Mouse (Mus musculus) CH12.LX (cell line): ENCODE results near the gene Hdac9. TPM values are rescaled to one million over a fixed set of nuclear protein-coding genes. Genes with fewer than 3 reads are reported as not detected.

Experiments
- DNase-seq: peaks from one replicate; pipeline ENCODE4 v3.0.0-alpha.2; 2013; ENCODE audit errors: extremely low read depth
- H3K27ac ChIP-seq: 2 replicates; pipeline ENCODE4 v1.5.1; 2012; ENCODE audit warnings: low read depth, mild to moderate bottlenecking, control low read depth, moderate library complexity; ENCODE audit not compliant: insufficient read depth
- H3K27me3 ChIP-seq: replicated peaks from 2 replicates; pipeline ENCODE3; 2012; ENCODE audit warnings: inconsistent platforms
- H3K36me3 ChIP-seq, 2 experiments: replicated peaks in 1 of 2; 2 replicates each; pipeline versions ENCODE3 to v1.6.1; 2012; ENCODE audit warnings: inconsistent platforms in 1 of 2, low read length in 1 of 2, mild to moderate bottlenecking in 1 of 2, mixed read lengths in 1 of 2, moderate library complexity in 1 of 2; ENCODE audit not compliant: control insufficient read depth in 1 of 2, insufficient read depth in 1 of 2
- H3K4me1 ChIP-seq, 2 experiments: 2 replicates each; pipeline ENCODE4 v1.6.1; 2012; ENCODE audit warnings: inconsistent platforms in 1 of 2, moderate library complexity in 1 of 2; ENCODE audit not compliant: insufficient read depth in 2 of 2, control insufficient read depth in 1 of 2
- H3K4me2 ChIP-seq: 2 replicates; pipeline ENCODE4 v1.6.1; 2012; ENCODE audit warnings: low read depth, mild to moderate bottlenecking, control low read depth; ENCODE audit not compliant: poor library complexity, insufficient read depth, severe bottlenecking
- H3K4me3 ChIP-seq, 3 experiments: fragments of 150-350 bp in 1 of 3; sonication (generic) in 1 of 3; replicated peaks in 1 of 3; 2 replicates each; pipeline versions ENCODE3 to v1.5.1; 2011 to 2012; ENCODE audit warnings: low read depth in 2 of 3, low read length in 2 of 3, mild to moderate bottlenecking in 2 of 3, moderate library complexity in 2 of 3, control low read depth in 1 of 3, improper control_type of control experiment in 1 of 3, inconsistent platforms in 1 of 3, mixed read lengths in 1 of 3; ENCODE audit not compliant: poor library complexity in 1 of 3
- H3K79me2 ChIP-seq: replicated peaks from 2 replicates; pipeline ENCODE4 v1.6.1; 2012; ENCODE audit warnings: mild to moderate bottlenecking, moderate library complexity; ENCODE audit not compliant: control insufficient read depth, poor library complexity, insufficient read depth, severe bottlenecking; ENCODE audit errors: extremely low read depth
- H3K9ac ChIP-seq: 2 replicates; pipeline ENCODE4 v1.6.1; 2012; ENCODE audit warnings: low read depth, mild to moderate bottlenecking, control low read depth, moderate library complexity; ENCODE audit not compliant: insufficient read depth
- H3K9me3 ChIP-seq: replicated peaks from 2 replicates; pipeline ENCODE3; 2012; ENCODE audit warnings: low read length, inconsistent platforms, mixed read lengths
- BHLHE40 ChIP-seq: IDR thresholded peaks from 2 replicates; pipeline ENCODE4 v1.6.1; 2011; ENCODE audit warnings: mild to moderate bottlenecking, low read depth, low read length, improper control_type of control experiment
- CHD1 ChIP-seq: IDR thresholded peaks from 2 replicates; pipeline ENCODE4 v1.6.1; 2012; ENCODE audit warnings: low read depth, low read length, improper control_type of control experiment, inconsistent platforms
- CHD2 ChIP-seq: IDR thresholded peaks from 2 replicates; pipeline ENCODE4 v1.6.1; 2011; ENCODE audit warnings: low read length, improper control_type of control experiment
- CTCF ChIP-seq, 2 experiments: IDR thresholded peaks in 1 of 2; conservative IDR thresholded peaks in 1 of 2; 2 replicates each; pipeline ENCODE4 v1.5.1; 2011 to 2012; ENCODE audit warnings: low read depth in 2 of 2, low read length in 2 of 2, improper control_type of control experiment in 1 of 2, inconsistent platforms in 1 of 2, mild to moderate bottlenecking in 1 of 2, moderate library complexity in 1 of 2
- E2F4 ChIP-seq: IDR thresholded peaks from 2 replicates; pipeline ENCODE4 v1.6.1; 2011; ENCODE audit warnings: low read depth, low read length, improper control_type of control experiment; ENCODE audit not compliant: insufficient replicate concordance
- ELF1 ChIP-seq: IDR thresholded peaks from 2 replicates; pipeline ENCODE4 v1.6.1; 2014; ENCODE audit warnings: low read depth, mild to moderate bottlenecking, inconsistent platforms, low read length, improper control_type of control experiment
- GABPA ChIP-seq: IDR thresholded peaks from 2 replicates; pipeline ENCODE4 v1.6.1; 2012; ENCODE audit warnings: low read depth, low read length, improper control_type of control experiment, inconsistent platforms; ENCODE audit not compliant: insufficient replicate concordance
- IRF4 ChIP-seq: IDR thresholded peaks from 2 replicates; pipeline ENCODE4 v1.6.1; 2014; ENCODE audit warnings: low read depth, mild to moderate bottlenecking, inconsistent platforms, low read length, improper control_type of control experiment
- KAT2A ChIP-seq: IDR thresholded peaks from 2 replicates; pipeline ENCODE4 v1.6.1; 2012; ENCODE audit warnings: low read length, improper control_type of control experiment, inconsistent platforms; ENCODE audit not compliant: insufficient replicate concordance
- MAZ ChIP-seq: IDR thresholded peaks from 2 replicates; pipeline ENCODE4 v1.6.1; 2012; ENCODE audit warnings: low read depth, mild to moderate bottlenecking, inconsistent platforms, low read length, improper control_type of control experiment, moderate library complexity
- MEF2A ChIP-seq: IDR thresholded peaks from 2 replicates; pipeline ENCODE4 v1.6.1; 2014; ENCODE audit warnings: low read depth, mild to moderate bottlenecking, inconsistent platforms, low read length, improper control_type of control experiment, borderline replicate concordance
- MXI1 ChIP-seq: IDR thresholded peaks from 2 replicates; pipeline ENCODE4 v1.6.1; 2011; ENCODE audit warnings: mild to moderate bottlenecking, low read depth, low read length, improper control_type of control experiment
- NELFE ChIP-seq: IDR thresholded peaks from 2 replicates; pipeline ENCODE4 v1.6.1; 2011; ENCODE audit warnings: low read depth, low read length, improper control_type of control experiment
- NRF1 ChIP-seq: IDR thresholded peaks from 2 replicates; pipeline ENCODE4 v1.6.1; 2014; ENCODE audit warnings: low read depth, mild to moderate bottlenecking, inconsistent platforms, low read length, improper control_type of control experiment, moderate library complexity
- PAX5 ChIP-seq: IDR thresholded peaks from 2 replicates; pipeline ENCODE4 v1.6.1; 2012; ENCODE audit warnings: low read length, inconsistent platforms, mixed read lengths
- POLR2A ChIP-seq: IDR thresholded peaks from 2 replicates; pipeline ENCODE4 v1.6.1; 2011; ENCODE audit warnings: low read depth, mild to moderate bottlenecking, improper control_type of control experiment, low read length
- RAD21 ChIP-seq: IDR thresholded peaks from 2 replicates; pipeline ENCODE4 v1.6.1; 2011; ENCODE audit warnings: low read depth, mild to moderate bottlenecking, low read length, improper control_type of control experiment, moderate library complexity
- RCOR1 ChIP-seq: conservative IDR thresholded peaks from 2 replicates; pipeline ENCODE4 v1.6.1; 2012; ENCODE audit warnings: low read depth, mild to moderate bottlenecking, inconsistent platforms, low read length, improper control_type of control experiment
- TCF12 ChIP-seq: IDR thresholded peaks from 2 replicates; pipeline ENCODE4 v1.6.1; 2014; ENCODE audit warnings: low read depth, mild to moderate bottlenecking, inconsistent platforms, low read length, improper control_type of control experiment
- UBTF ChIP-seq: IDR thresholded peaks from 2 replicates; pipeline ENCODE4 v1.6.1; 2012; ENCODE audit warnings: low read depth, mild to moderate bottlenecking, inconsistent platforms, low read length, improper control_type of control experiment, moderate library complexity
- USF1 ChIP-seq: IDR thresholded peaks from 2 replicates; pipeline ENCODE4 v1.6.1; 2014; ENCODE audit warnings: low read depth, mild to moderate bottlenecking, inconsistent platforms, low read length, improper control_type of control experiment
- USF2 ChIP-seq: conservative IDR thresholded peaks from 2 replicates; pipeline ENCODE4 v1.6.1; 2011; ENCODE audit warnings: low read depth, low read length, improper control_type of control experiment
- ZC3H11A ChIP-seq: IDR thresholded peaks from 2 replicates; pipeline ENCODE4 v1.6.1; 2012; ENCODE audit warnings: low read depth, mild to moderate bottlenecking, inconsistent platforms, low read length, improper control_type of control experiment
- ZKSCAN1 ChIP-seq: IDR thresholded peaks from 2 replicates; pipeline ENCODE4 v1.6.1; 2012; ENCODE audit warnings: low read depth, inconsistent platforms, low read length, improper control_type of control experiment, borderline replicate concordance
- dilution Hi-C: fragments of 300-500 bp; cut with MboI; formaldehyde crosslinking; loops from 2 replicates; pipeline ENCODE4 v1.14.3; 2020; ENCODE audit warnings: low sequenced_read_pairs; ENCODE audit not compliant: extremely low pct_unique_long_range_greater_than_20kb, extremely low pct_ligation_motif_present
- in situ Hi-C: fragments of 300-500 bp; cut with MboI; formaldehyde crosslinking; loops from 3 replicates; pipeline ENCODE4 v1.14.3; 2019; ENCODE audit warnings: low sequenced_read_pairs, low pct_ligation_motif_present, low pct_unique_long_range_greater_than_20kb, mixed read lengths
- polyA plus RNA-seq: library from polyadenylated mRNA; unstranded; fragments of >175 nt; gene quantifications from 2 replicates; pipeline ENCODE4 v1.2.1, GENCODE M21; 2012; ENCODE audit warnings: low read depth; ENCODE audit not compliant: insufficient read length
- total RNA-seq, 2 experiments: library from RNA; depleted of rRNA; stranded (reverse); fragments of 300-350 nt in 1 of 2; fragments of >200 nt in 1 of 2; gene quantifications; 2 replicates each; pipeline ENCODE4 v1.2.3; 2012 to 2014

The Hdac9 gene
- total and polyA plus RNA-seq, 3 experiments: 0.04 to 0.38 (median 0.17) TPM

DNA sequence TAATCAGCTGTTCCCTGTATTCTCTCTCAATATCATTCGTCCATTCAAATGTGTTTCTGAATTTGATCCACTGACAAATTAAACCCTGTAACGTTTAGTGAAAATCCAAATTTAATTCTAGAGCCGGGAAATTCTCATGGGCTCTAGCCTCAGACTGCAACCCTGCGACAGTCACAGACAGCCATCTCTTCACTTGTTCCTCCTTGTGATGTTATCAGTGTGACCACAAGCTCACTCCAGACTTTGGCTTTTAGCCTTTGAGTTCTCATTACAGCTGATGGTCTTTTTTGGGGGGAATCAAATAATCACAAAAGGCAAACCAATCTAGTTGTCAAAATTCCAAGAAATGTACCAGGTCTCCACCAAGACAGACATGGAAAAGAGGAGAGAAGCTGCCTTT is 578.0 kb downstream of the Hdac9 start:
- H3K4me1 ChIP-seq: no peaks in the 10 kb centered on the region
- no peak for TF ChIP-seq NRF1
- no peak overlapping the region for H3K27ac ChIP-seq
- no peaks in the 10 kb centered on the region for H3K36me3 ChIP-seq
- H3K9ac ChIP-seq: no peak overlapping the region
- H3K9me3 ChIP-seq: no peaks in the 10 kb centered on the region
- no peak for DNase-seq
- dilution Hi-C loops (no loop called here), in situ Hi-C loops (no loop called here)
- H3K79me2 ChIP-seq: no peaks in the 10 kb centered on the region
- no peak overlapping the region for H3K4me2 ChIP-seq
- H3K27me3 ChIP-seq: no peaks in the 10 kb centered on the region
- H3K4me3 ChIP-seq: no peak overlapping the region

DNA sequence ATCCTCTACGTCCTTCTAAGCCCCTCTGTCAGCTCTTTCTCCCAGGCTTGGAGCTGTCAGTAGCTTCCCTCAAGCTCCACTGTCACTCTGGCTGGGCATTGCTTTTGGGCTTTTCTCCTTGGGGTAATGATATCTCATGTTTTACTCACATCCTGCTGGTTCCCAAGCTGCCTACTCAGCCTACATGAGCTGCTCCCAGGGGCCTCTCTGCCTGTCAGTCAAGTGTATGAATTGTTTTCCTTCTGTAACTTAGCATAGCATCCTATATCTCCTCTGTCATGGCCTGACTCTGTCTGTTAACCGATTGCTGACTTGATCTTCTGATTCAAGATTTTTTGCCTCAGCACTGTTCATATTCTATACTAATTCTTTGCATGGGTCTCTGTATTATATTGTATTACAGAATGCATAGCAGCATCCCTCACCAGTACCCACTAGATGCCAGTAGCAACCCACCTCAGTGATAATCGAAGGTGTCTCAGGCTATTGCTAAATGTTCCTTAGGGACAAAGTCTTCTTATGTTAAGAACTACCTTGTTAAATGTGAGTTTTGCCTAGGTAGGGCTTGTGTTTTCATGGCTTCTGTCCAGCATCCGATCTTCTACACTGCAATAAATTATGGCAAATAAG is 582.3 kb downstream of the Hdac9 start:
- Histone ChIP-seq H3K36me3 (no peaks in the 10 kb centered on the region), H3K4me1 (peaks cover 2 to 8% of the 10 kb centered on the region in 2 experiments; a peak in 1 of 4 replicates), H3K9me3 (no peaks in the 10 kb centered on the region), H3K4me3 (no peak overlapping the region), H3K4me2 (no peak overlapping the region), H3K79me2 (no peaks in the 10 kb centered on the region), H3K9ac (no peak overlapping the region), H3K27me3 (no peaks in the 10 kb centered on the region), H3K27ac (no peak overlapping the region)
- DNase-seq: no peak
- in situ Hi-C loops (no loop called here), dilution Hi-C loops (no loop called here)
- TF ChIP-seq MAZ: no peak
- no peak for TF ChIP-seq USF2
- no peak for TF ChIP-seq RCOR1
- TF ChIP-seq CTCF (conservative IDR thresholded peaks at IDR 0.05 in 1 of 2, IDR thresholded peaks at IDR 0.05 in 1 of 2; ENCODE audit: low read depth in 2 of 2, low read length in 2 of 2): peak in 1 of 2 experiments; percentile 5; a peak in 1 of 4 replicates
- TF ChIP-seq USF1: no peak
- peak; percentile 12 for TF ChIP-seq RAD21
- no peak for TF ChIP-seq MEF2A
- TF ChIP-seq POLR2A: no peak
- no peak for TF ChIP-seq ZC3H11A

DNA sequence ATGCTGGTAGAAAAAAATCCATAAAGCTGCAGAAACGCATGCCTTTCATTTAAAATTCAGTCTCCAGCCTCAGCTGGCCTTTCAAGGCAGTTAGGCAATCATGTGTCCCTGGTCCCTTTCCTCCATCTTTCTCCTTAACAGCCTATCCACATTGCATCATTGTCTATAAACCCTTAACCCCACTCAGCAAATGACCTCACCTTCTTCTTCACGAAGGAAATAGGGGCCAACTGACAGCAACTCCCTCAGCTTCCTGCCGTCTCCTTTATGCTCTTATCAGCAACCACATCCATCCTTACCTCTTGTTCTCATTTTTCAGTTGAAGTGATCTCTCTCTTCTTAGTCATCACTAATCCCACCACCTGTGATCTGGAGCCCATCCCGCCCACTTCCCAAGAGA is 584.0 kb downstream of the Hdac9 start:
- in situ Hi-C loops: no loop called here
- no peak for DNase-seq
- dilution Hi-C loops: no loop called here
- no peak for TF ChIP-seq E2F4
- TF ChIP-seq CHD2: no peak
- TF ChIP-seq MEF2A: no peak
- TF ChIP-seq CHD1: no peak
- no peak for TF ChIP-seq UBTF
- no peak for TF ChIP-seq USF1
- TF ChIP-seq PAX5: no peak
- no peak for TF ChIP-seq ELF1
- no peak for TF ChIP-seq IRF4
- TF ChIP-seq GABPA: no peak
- no peak for TF ChIP-seq NELFE
- TF ChIP-seq TCF12: no peak
- TF ChIP-seq ZKSCAN1: no peak
- TF ChIP-seq BHLHE40: no peak
- no peak for TF ChIP-seq KAT2A
- no peak for TF ChIP-seq RAD21
- no peak for TF ChIP-seq MXI1
- Histone ChIP-seq H3K4me3 (no peak overlapping the region), H3K9me3 (no peaks in the 10 kb centered on the region), H3K27me3 (no peaks in the 10 kb centered on the region), H3K4me1 (peaks cover 2 to 8% of the 10 kb centered on the region in 2 experiments; a peak in 1 of 4 replicates), H3K36me3 (no peaks in the 10 kb centered on the region), H3K9ac (no peak overlapping the region), H3K27ac (no peak overlapping the region), H3K79me2 (no peaks in the 10 kb centered on the region), H3K4me2 (no peak overlapping the region)
